Mouse (Mus musculus) heart, adult 2 months (tissue): ENCODE data around the gene Sgip1.

Experiments used
- CTCF ChIP-seq: fragments of 200-600 bp; IDR thresholded peaks from 2 replicates; pipeline ENCODE4 v1.8.1; 2022; ENCODE audit warnings: antibody characterized with exemption, mild to moderate bottlenecking, moderate library complexity
- EP300 ChIP-seq: fragments of 200-500 bp; IDR thresholded peaks from 2 replicates; pipeline ENCODE4 v1.6.1; 2011; ENCODE audit warnings: low read depth, low read length, control low read depth; ENCODE audit not compliant: insufficient read depth
- POLR2A ChIP-seq: fragments of 200-500 bp; IDR thresholded peaks from 2 replicates; pipeline ENCODE4 v1.6.1; 2011; ENCODE audit warnings: mild to moderate bottlenecking, low read depth, low read length, control low read depth; ENCODE audit not compliant: insufficient read depth

- TF ChIP-seq CTCF: no peak
- no peak for TF ChIP-seq EP300
- no peak for TF ChIP-seq POLR2A
Observed at GRCm38 (mm10) chr4:102719951-102720350, 21.1 kb upstream of the Sgip1 start.
